Mouse (Mus musculus) forebrain, postnatal 0 days (tissue): Measurements from ENCODE around the gene Nhlrc2. TPM values are rescaled to one million over a fixed set of nuclear protein-coding genes. Genes with fewer than 3 reads are reported as not detected.

Experiments used
- ATAC-seq: fragments of 200-750 bp; cut with Nextera tagmentation; 2 replicates; pipeline ENCODE4 v1.8.0; 2017; ENCODE audit warnings: mild to moderate bottlenecking, moderate library complexity
- DNase-seq: peaks from one replicate; pipeline ENCODE4 v3.0.0-alpha.2; 2015
- H3K27ac ChIP-seq: fragments of 300-500 bp; sonication (generic); 2 replicates; pipeline ENCODE4 v1.5.1; 2014; ENCODE audit warnings: low read depth, mild to moderate bottlenecking, antibody characterized with exemption, low read length, moderate library complexity, mixed read lengths
- H3K27me3 ChIP-seq: fragments of 300-500 bp; sonication (generic); 2 replicates; pipeline ENCODE4 v1.6.1; 2014; ENCODE audit warnings: mild to moderate bottlenecking, low read length, mixed read lengths; ENCODE audit not compliant: insufficient read depth
- H3K36me3 ChIP-seq: fragments of 300-500 bp; sonication (generic); 2 replicates; pipeline ENCODE4 v1.6.1; 2014; ENCODE audit warnings: mild to moderate bottlenecking, moderate library complexity; ENCODE audit not compliant: insufficient read depth
- H3K4me1 ChIP-seq: fragments of 300-500 bp; sonication (generic); 2 replicates; pipeline ENCODE4 v1.6.1; 2014; ENCODE audit warnings: antibody characterized with exemption; ENCODE audit not compliant: insufficient read depth
- H3K4me2 ChIP-seq: fragments of 300-500 bp; sonication (generic); 2 replicates; pipeline ENCODE4 v1.6.1; 2014; ENCODE audit warnings: low read depth, mild to moderate bottlenecking, moderate library complexity
- H3K4me3 ChIP-seq: fragments of 300-500 bp; sonication (generic); 2 replicates; pipeline ENCODE4 v1.5.1; 2014; ENCODE audit warnings: low read depth, low read length, mixed read lengths
- H3K9ac ChIP-seq: fragments of 300-500 bp; sonication (generic); 2 replicates; pipeline ENCODE4 v1.6.1; 2014; ENCODE audit warnings: mild to moderate bottlenecking
- H3K9me3 ChIP-seq: fragments of 300-500 bp; sonication (generic); 2 replicates; pipeline ENCODE4 v1.6.1; 2016; ENCODE audit warnings: low read length
- CTCF ChIP-seq: sonication (generic); IDR thresholded peaks from 2 replicates; pipeline ENCODE4 v1.5.1; 2016; ENCODE audit warnings: antibody characterized with exemption, control low read depth, low read depth
- whole genome bisulfite sequencing: fragments of 180-500 bp; shearing (Covaris S2); extraction: QIAGEN DNeasy Blood & Tissue Kit; methylation state at CpG from one replicate; pipeline ENCODE4 v1.1.7; 2014; 5-methylcytosine and 5-hydroxymethylcytosine counted together
- polyA plus RNA-seq: library from polyadenylated mRNA; unstranded; fragments of >200 nt; fragmentation: Nextera tagmentation; extraction: Ambion mirVana; gene quantifications from 2 replicates; pipeline ENCODE4 v1.2.1, GENCODE M21; 2015
- total RNA-seq: library from RNA; depleted of rRNA; stranded (reverse); fragments of >200 nt; gene quantifications from 2 replicates; pipeline ENCODE4 v1.2.3, GENCODE M21; 2014

Nhlrc2 gene
- total and polyA plus RNA-seq, 2 experiments from 2014 or later: 5.8 to 13.7 TPM

- Histone ChIP-seq H3K36me3 (peaks cover 14% of the 10 kb centered on the region), H3K9me3 (no peaks in the 10 kb centered on the region), H3K27ac (no peak overlapping the region), H3K4me2 (no peak overlapping the region), H3K4me1 (peaks cover 10% of the 10 kb centered on the region; the same call in 1 of the 2 replicates), H3K4me3 (no peak overlapping the region), H3K27me3 (no peaks in the 10 kb centered on the region), H3K9ac (no peak overlapping the region)
- DNase-seq (no peak), ATAC-seq (no peak)
- no peak for TF ChIP-seq CTCF
Observed at GRCm38 (mm10) chr19:56546031-56546430, 2.0 kb upstream of the Nhlrc2 start.

- peak; percentile 71 for ATAC-seq
- WGBS: 9% methylated on average over 20 of the region's 20 CpGs
- H3K27ac ChIP-seq: peak within 1 kb of the TSS; percentile 92
Observed at GRCm38 (mm10) chr19:56547456-56548229, 418 bp upstream of the Nhlrc2 start, which contains the start of gene Dclre1a. Gene Dclre1a, minus strand, starts transcription at chr19:56548222.

DNA sequence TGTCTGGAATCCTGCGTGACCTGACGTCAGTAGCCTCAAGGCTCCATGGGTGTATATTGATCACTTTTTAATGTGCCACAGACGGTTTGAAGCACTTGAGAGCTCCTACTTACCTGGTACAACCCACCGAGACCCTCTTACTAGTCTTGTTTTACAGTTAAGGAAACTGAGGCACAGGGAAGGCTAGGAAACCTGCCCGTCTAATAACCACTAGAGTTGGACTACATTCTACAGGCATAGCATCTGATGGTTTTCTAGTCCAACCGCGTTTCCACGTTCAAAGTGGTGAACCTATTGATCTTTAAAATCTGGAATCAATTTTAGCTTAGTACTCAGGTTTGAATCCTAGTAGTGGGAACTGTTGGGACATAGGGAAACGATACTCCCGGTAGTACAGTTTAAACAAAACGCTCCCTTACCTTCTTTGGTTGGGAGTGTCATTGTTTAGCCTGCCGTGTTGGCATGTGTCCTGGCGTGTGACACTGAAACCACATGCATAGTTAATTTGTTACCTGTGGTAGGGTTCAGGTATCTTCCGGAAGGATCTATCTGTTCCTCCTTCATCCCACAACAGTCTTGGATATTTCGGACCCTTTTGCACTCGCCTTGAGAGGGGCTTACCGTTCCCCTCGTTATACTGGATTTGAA lies 1.1 kb downstream of the Nhlrc2 start:
- H3K9ac ChIP-seq: peak overlapping the region; percentile 96
- ATAC-seq (no peak), DNase-seq (no peak)
- H3K4me2 ChIP-seq: peak overlapping the region; percentile 85
- H3K36me3 ChIP-seq: peaks cover 16% of the 10 kb centered on the region
- peak overlapping the region; percentile 96 for H3K4me3 ChIP-seq
- peak overlapping the region; percentile 92 for H3K27ac ChIP-seq
- peaks cover 10% of the 10 kb centered on the region; the same call in 1 of the 2 replicates for H3K4me1 ChIP-seq
- no peaks in the 10 kb centered on the region for H3K9me3 ChIP-seq
- no peaks in the 10 kb centered on the region for H3K27me3 ChIP-seq
- WGBS: 24% methylated on average over 18 of the region's 18 CpGs
- TF ChIP-seq CTCF: no peak

More at GRCm38 (mm10) chr19:56547456-56548229, 418 bp upstream of the Nhlrc2 start, which contains the start of gene Dclre1a:
- Histone ChIP-seq H3K4me1 (peaks cover 10% of the 10 kb centered on the region; the same call in 1 of the 2 replicates), H3K9ac (peak within 1 kb of the TSS; percentile 96), H3K4me3 (peak within 1 kb of the TSS; percentile 96), H3K4me2 (peak within 1 kb of the TSS; percentile 85), H3K27me3 (no peaks in the 10 kb centered on the region), H3K9me3 (no peaks in the 10 kb centered on the region), H3K36me3 (peaks cover 14% of the 10 kb centered on the region)
- TF ChIP-seq CTCF: peak; percentile 35; the same call in 1 of the 2 replicates
- no peak for DNase-seq

DNA sequence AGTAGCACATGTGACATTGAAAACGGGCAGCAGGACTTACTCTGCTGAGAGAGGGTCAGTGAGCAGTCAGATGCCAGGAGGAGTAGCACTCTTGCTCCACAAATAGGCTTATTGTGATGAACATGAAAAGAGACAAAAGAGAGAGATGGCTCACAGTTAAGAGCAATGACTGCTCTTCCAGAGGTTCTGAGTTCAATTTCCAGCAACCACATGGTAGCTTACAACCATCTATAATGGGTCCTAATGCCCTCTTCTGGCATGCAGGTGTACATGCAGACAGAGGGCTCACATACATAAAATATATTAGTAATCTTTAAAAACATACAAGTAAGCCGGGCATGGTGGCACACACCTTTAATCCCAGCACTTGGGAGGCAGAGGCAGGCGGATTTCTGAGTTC lies 5.1 kb downstream of the Nhlrc2 start:
- Histone ChIP-seq H3K9me3 (no peaks in the 10 kb centered on the region), H3K4me2 (no peak overlapping the region), H3K27ac (no peak overlapping the region), H3K27me3 (no peaks in the 10 kb centered on the region), H3K4me3 (no peak overlapping the region), H3K4me1 (peaks cover 6% of the 10 kb centered on the region; the same call in 1 of the 2 replicates), H3K36me3 (peaks cover 16% of the 10 kb centered on the region), H3K9ac (no peak overlapping the region)
- no peak for DNase-seq
- TF ChIP-seq CTCF: no peak
- 94% methylated on average over 3 of the region's 3 CpGs for WGBS
- no peak for ATAC-seq

- DNase-seq (no peak), ATAC-seq (no peak)
- Histone ChIP-seq H3K27me3 (no peaks in the 10 kb centered on the region), H3K9me3 (no peaks in the 10 kb centered on the region), H3K4me2 (no peak overlapping the region), H3K4me3 (no peak overlapping the region), H3K27ac (no peak overlapping the region), H3K9ac (no peak overlapping the region), H3K4me1 (no peaks in the 10 kb centered on the region), H3K36me3 (peaks cover 20% of the 10 kb centered on the region)
- WGBS: 81% methylated on average over 5 of the region's 5 CpGs
- no peak for TF ChIP-seq CTCF
Observed at GRCm38 (mm10) chr19:56555972-56556371, 7.9 kb downstream of the Nhlrc2 start.

DNA sequence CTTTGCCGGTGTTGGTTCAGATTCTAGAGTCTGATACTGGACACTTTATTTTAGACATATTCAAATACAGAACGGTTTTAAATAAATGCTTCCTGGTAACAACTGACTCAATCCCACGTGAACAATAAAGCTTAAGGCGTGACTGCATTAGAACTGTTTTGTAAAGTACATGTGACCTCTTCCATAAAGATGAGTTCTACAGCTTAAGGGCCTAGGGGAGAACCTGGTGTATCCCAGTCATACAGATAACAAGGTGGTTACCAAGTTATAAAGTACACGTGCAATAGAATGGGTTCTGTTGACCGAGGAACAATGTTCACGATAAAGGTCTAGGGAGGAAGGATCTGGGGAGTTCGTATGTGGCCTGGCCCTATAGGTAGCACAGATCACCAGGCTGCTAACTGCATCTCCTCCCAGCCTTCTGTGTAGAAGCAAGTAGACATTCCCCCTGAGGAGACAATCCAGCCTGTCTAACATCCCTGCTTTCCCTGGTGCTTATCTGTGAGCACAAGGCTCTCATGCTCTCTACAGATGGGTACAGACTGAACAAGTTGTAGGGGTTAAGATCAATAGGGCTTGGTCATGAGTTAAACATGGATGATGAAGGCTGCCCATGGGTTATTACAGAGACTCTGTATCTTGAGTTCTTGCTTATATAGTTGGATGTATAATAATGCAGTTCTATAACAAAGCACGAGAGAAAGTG lies 14.5 kb downstream of the Nhlrc2 start:
- 94% methylated on average over 9 of the region's 9 CpGs for WGBS
- no peak overlapping the region for H3K27ac ChIP-seq
- no peak for TF ChIP-seq CTCF

More for the DNA sequence above, 14.5 kb downstream of the Nhlrc2 start:
- no peaks in the 10 kb centered on the region for H3K27me3 ChIP-seq
- H3K4me3 ChIP-seq: no peak overlapping the region
- peaks cover 4% of the 10 kb centered on the region; the same call in 1 of the 2 replicates for H3K36me3 ChIP-seq
- no peaks in the 10 kb centered on the region for H3K9me3 ChIP-seq
- DNase-seq (no peak), ATAC-seq (no peak)
- H3K4me1 ChIP-seq: no peaks in the 10 kb centered on the region
- no peak overlapping the region for H3K4me2 ChIP-seq
- no peak overlapping the region for H3K9ac ChIP-seq
